Mouse (Mus musculus): ENCODE data around the gene Fam189a2.

Gene Fam189a2

DNA sequence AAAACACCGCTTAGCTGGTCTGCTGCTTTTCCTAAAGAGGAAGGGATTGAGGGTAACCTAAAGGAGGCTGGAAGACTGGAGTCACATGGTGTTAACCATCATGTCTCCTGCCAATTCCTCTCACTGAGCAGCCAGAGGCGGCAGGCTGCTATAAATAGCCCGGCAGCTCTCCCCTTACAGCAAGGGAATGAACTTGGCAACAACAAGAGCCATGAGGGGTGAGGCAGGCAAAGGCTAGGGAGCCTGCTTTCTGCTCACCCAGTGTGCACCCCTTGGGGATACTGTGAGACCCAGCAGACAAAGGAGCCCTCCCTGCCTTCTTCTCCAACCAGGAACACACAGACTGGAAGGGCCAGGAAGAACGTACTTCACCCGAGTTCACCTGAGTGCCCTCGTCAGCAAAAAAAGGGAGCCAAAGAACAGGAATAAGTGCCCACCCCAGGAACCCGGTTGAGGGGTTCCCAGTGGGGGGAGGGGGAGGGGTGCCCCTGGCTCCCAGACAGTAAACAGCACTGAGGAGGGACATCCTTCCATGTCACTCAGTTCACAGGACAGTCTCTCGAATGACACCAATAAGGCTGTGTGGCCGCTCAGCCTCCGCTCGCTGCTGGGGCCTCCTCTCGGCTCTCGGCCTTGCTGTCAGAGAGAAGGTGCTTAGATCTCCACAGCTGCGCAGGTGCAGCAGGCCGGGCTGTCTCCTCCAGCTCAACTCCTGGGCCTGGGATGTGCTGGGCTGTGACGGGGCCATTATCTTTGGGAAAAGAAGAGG lies 57.8 kb downstream of the Fam189a2 start:
- DNase-seq (ENCODE audit: low spot score in 2 of 2) = no peak

GRCm38 (mm10) chr19:23971391-23971790 lies 59.4 kb downstream of the Fam189a2 start:
- no peak for DNase-seq (ENCODE audit: low spot score in 2 of 2)

DNA sequence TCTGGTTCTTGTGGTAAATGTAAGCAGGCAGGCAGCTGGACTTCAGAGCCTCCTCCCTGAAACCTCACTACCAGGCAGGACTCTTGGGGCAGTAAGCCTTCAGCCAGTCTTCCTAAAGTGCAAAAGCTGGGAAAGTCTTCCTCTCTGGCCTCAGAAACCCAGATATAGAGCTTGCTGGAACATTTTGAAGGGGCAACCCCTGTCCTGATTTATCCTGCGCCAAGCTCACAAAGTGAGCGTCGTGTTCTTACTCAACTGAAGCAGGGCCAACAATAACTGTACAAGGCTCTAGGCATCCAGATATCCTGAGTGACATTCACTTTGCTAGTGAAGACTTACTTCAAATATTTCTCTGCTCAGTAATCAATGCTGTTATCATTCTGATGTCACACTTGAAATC lies 60.4 kb downstream of the Fam189a2 start:
- DNase-seq (ENCODE audit: low spot score in 2 of 2) = no peak

DNA sequence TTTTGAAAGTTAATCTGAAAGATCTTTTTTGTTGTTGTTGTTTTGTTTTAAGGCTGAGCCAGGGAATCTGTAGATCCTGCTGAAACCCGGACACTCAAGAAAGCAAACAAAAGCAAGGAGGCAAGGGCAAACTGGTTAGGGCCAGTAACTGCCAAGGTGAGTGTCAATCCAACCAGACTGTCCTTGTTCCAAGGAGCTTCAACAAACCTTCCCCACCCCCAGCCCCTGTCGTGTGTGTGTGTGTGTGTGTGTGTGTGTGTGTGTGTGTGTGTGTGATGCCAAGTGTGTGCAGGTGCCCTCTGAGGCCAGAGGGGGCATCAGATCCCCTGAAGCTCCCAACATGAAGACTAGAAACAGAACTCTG lies 62.0 kb downstream of the Fam189a2 start:
- DNase-seq (ENCODE audit: low spot score in 2 of 2) = no peak

GRCm38 (mm10) chr19:23968125-23968861 lies 62.5 kb downstream of the Fam189a2 start:
- no peak for DNase-seq (ENCODE audit: low spot score in 2 of 2)

GRCm38 (mm10) chr19:23967156-23967555 lies 63.7 kb downstream of the Fam189a2 start:
- DNase-seq (ENCODE audit: low spot score in 2 of 2) = peak in 1 of 2 experiments; percentile 23

GRCm38 (mm10) chr19:23966376-23966775 lies 64.4 kb downstream of the Fam189a2 start:
- DNase-seq (ENCODE audit: low spot score in 2 of 2) = no peak

- no peak for DNase-seq (ENCODE audit: low spot score in 2 of 2)
Measured at GRCm38 (mm10) chr19:23964401-23964910, 66.4 kb downstream of the Fam189a2 start.

GRCm38 (mm10) chr19:23961516-23961915 lies 69.3 kb downstream of the Fam189a2 start:
- DNase-seq (ENCODE audit: low spot score in 2 of 2) = peak in 1 of 2 experiments; percentile 60

DNA sequence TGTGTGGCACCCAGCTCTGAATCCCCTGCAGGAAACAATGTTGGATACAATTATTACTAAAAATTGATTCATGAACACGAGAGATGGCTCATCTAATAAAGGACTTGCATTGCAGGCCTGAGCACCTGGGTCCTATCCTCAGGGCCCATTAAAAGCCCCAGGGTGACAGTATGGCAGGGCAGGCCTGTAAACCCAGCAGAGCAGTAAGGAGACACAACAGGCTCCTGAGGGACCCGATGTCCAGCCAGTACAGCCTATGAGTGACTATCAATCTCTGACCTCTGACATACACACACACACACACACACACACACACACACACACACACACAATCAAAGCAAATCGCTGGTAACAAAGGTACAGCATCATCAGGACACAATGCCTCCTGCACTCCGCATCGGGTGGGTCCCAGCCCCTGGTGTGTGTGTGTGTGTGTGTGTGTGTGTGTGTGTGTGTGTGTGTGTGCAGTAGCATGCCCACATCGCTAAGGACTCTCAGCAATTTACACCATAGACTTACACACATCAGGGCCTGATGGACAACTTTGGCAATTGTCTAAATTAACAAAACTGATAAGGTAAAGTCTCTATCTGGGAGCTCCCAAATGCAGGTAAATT lies 69.9 kb downstream of the Fam189a2 start:
- DNase-seq (ENCODE audit: low spot score in 2 of 2) = no peak

DNA sequence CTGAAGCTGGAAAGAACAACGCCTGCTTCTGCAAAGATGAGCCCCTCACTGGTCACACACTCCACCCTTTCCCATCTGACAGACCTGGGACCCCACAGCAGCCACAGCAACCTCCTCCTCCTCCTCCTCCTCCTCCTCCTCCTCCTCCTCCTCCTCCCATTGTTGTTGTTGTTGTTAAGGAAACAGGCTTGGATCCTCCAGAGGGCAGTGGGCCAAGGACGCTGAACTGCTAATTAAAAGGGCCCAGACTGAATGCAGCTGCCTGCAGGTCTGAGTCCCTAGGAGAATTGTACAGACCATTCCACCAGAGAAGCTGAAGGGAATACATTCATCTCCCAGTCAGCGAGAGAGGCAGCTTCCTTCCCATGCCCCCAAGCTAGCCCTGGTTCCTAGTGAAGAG lies 70.5 kb downstream of the Fam189a2 start:
- no peak for DNase-seq (ENCODE audit: low spot score in 2 of 2)

- DNase-seq (ENCODE audit: low spot score in 2 of 2) = no peak
Measured at GRCm38 (mm10) chr19:23959870-23960269, 70.9 kb downstream of the Fam189a2 start.

DNA sequence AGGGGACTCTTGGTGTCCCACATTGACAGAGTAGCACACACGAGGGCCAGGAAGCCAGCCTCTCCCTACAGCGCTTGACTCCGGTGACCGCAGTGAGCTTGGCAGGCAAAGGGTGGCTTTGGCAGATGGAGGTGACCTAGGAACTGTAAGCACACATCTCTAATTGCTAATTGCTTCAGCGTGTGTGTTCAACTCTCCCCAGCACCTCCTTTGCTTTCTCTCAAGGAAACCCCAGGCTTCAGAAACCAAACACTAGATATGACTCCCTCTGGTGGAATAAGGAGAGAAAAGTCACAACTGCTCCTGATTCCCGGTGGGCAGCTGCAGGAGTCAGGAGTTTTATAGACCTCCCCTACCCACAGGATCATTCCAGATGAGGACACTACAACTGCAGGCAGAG lies 71.9 kb downstream of the Fam189a2 start:
- no peak for DNase-seq (ENCODE audit: low spot score in 2 of 2)

GRCm38 (mm10) chr19:23957563-23957962 lies 73.3 kb downstream of the Fam189a2 start:
- no peak for DNase-seq (ENCODE audit: low spot score in 2 of 2)

- no peak for DNase-seq (ENCODE audit: low spot score in 2 of 2)
Measured at GRCm38 (mm10) chr19:23956299-23956975, 74.4 kb downstream of the Fam189a2 start.

- DNase-seq (ENCODE audit: low spot score in 2 of 2) = no peak
Measured at GRCm38 (mm10) chr19:23955461-23955860, 75.4 kb downstream of the Fam189a2 start.

DNA sequence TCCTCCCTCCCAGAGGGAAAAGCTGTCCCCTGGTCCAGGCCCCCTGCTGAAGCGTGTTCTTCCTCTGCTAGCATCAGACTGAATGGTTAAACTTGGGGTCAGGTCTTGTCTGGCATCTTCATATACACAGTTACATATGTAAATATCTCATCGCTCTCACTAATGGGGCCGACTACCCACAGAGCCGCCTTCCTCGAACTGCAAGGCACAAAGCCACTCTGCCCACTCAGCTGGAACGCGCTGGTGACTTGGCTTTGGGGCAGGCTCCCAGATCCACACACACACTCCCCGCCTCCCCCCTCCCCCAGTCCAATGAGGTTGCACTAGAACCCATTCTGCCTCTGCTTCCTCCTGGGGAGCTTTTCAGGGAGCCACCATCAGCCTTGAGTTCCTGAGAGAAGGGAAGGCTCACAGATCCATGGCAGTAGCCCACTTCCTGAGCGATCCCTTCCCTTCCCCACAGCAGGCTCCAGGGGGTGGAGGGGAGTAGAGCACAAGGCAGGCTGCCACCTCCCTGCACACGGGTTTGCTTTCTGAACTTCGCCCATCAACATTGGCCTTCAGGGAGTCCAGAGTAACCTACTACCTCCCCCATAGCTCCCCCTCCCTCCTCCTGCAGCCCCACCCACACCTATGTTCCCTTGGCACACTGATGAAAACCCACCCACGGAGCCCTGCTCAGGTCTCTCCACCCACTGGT lies 82.4 kb downstream of the Fam189a2 start:
- DNase-seq (ENCODE audit: low spot score in 2 of 2) = no peak

DNA sequence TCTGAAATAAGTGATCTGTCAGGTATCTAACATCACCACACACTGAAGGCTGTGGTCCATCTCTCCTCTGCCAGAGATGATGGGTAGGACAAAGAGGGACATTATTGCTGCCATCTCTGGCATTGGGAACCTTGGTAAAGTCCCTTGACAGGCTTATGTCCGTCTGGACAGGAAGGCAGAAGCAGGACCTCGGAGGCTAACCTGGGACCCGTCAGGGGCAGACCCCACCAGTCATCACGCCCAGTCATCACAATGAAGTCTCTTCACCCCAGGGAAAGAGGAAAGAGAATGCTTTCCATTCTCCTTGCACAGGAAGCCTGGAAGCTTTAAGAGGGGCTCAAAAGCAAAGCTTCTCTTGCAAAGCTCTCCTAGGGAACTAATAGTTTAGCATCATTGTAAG lies 82.9 kb downstream of the Fam189a2 start:
- no peak for DNase-seq (ENCODE audit: low spot score in 2 of 2)

DNA sequence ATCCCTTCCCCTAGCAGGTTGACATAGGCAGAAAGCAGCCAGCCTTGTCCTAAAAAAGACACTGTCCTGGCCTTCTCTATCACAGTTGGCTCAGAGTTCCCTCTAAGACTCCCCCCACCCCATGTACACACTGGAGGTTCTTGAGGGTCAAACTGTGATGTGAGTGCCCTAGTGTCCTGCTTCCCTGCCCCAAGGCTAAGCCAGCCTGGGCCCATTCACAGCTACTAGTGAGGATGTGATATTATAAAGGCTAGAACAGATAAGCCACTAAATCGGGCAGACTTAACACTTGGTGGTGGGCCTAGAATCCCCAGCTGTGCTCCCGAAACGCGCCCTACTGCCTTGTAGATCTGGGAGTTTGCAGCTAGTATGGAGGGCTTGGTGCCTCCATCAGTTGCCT lies 84.1 kb downstream of the Fam189a2 start:
- no peak for DNase-seq (ENCODE audit: low spot score in 2 of 2)

DNA sequence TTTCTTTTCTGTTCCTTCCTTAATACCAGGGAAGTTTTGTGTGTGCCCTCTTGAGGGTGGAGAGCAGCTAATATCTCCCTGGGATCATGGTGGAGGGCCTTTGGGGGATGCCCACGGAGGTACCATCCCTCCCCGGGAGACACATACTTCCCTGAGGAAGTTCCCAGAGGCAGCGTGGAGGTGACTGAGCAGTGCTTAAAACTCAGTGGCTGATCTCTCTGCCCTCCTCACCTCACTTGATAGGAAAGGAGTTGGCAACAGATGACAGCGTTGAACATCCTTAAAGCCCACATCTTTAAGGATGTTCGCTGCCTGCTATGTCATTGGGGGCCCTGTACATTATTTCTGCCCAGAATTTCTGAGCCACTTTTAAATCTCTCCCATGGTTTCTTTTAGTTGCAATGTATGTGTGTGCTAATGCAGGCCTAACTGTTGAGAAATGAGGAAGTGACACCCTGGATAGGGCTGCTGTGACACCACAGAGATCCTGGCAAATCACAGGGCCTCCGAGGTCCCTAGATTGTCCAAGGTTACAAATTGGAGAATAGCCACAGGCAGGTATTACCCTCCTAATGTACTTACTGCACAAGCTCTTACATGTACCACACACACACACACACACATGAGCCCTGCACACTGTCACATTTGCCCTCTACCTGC lies 84.7 kb downstream of the Fam189a2 start:
- DNase-seq (ENCODE audit: low spot score in 2 of 2) = no peak

- no peak for DNase-seq (ENCODE audit: low spot score in 2 of 2)
Measured at GRCm38 (mm10) chr19:23942886-23943285, 87.9 kb downstream of the Fam189a2 start.

Data from frontal cortex, postnatal 25 days (tissue).